In the genomic region with DNA sequence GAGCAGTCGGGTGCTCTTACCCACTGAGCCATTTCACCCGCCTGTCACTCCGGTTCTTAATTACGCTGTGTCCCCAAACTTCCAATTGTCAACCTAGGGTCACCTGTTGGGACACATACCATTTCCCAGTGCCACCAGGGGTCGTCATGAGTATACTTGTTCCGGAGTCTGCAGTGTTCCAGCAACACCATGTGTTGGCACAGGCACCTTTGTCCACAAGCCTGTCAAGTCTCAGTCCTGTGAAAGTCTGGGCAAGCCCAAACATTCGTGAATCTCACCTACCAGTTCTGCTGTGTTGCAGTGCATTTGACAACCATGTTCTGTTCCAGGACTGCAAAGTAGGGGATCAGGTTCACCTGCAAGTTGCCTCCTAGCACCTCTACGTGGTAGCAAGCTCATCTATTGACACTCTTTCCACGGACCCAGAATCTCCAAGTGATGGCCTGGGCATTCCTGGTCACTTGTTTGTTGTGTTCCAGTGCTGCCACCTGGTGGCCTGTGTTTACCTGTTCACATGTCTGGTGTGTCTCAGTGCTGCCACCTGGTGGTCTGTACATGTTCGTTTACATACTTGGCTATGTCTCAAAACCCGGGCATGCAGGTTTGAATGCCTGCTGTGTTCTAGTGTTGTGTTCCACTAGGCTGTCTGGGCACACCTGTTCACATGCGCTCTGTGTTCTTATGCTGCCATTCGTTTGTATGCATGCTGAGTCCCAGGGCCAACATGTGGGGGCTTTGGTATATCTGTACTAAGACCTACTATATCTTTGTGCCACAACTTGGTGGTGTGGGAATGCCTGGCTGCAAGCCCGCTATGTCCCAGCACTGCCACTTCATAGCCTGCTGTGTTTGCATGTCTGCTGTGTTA, we compare ENCODE assay signal across 8 mouse cellular contexts. TPM values are rescaled to one million over a fixed set of nuclear protein-coding genes. Genes with fewer than 3 reads are reported as not detected.
DNase-seq lines count a peak whose midpoint lies in the region; ATAC-seq and TF ChIP-seq lines count a peak whose summit lies in the region.

No protein-coding gene starts in this region.

- 37% methylated on average over 14 of the region's 14 CpGs for WGBS in hindbrain, embryonic 16.5 days

- no peaks in the 10 kb centered on the region for H3K9me3 ChIP-seq in hindbrain, embryonic 16.5 days (ENCODE audit: control insufficient read depth, low read length)

- no peak overlapping the region for H3K9ac ChIP-seq in hindbrain, embryonic 16.5 days (ENCODE audit: low read depth, low read length)

- no peak overlapping the region for H3K27ac ChIP-seq in gastrocnemius, adult 2 months
- no peak overlapping the region for H3K27ac ChIP-seq in hindbrain, embryonic 16.5 days (ENCODE audit: low read depth, low read length)

- intact Hi-C loops in gastrocnemius, adult 2 months (cut with DNase I): loop anchor here (1.0 to 5.0 kb wide), 4 partner anchors 129 to 341 kb away; no protein-coding TSS in a partner anchor

- H3K27me3 ChIP-seq in hindbrain, embryonic 16.5 days (replicated peaks; ENCODE audit: control insufficient read depth, insufficient read depth, low read length): no peaks in the 10 kb centered on the region; the same call in 1 of the 2 replicates

- peak; percentile 83 for ATAC-seq in hindbrain, embryonic 16.5 days

- peaks cover 6% of the 10 kb centered on the region for H3K4me1 ChIP-seq in hindbrain, embryonic 16.5 days (ENCODE audit: control insufficient read depth, insufficient read depth, low read depth, low read length)

- DNase-seq in WW6 (ENCODE audit: low read depth, low spot score): peak; percentile 97
- DNase-seq in cerebellum, postnatal 4 days (ENCODE audit: low spot score in 2 of 2): peak; percentile 91 to 96
- peak; percentile 94 for DNase-seq in gastrocnemius, adult 2 months
- peak; percentile 94 for DNase-seq in left cerebral cortex, adult 11 months (ENCODE audit: low spot score)
- peak; percentile 91 to 92 for DNase-seq in lung, postnatal 4 days
- peak; percentile 91 for DNase-seq in right cerebral cortex, adult 18-20 months
- peak; percentile 87 for DNase-seq in urinary bladder, adult 2 months (ENCODE audit: low spot score)

- no peak; the same call in 1 of the 2 replicates for TF ChIP-seq CTCF in gastrocnemius, adult 2 months (IDR thresholded peaks at IDR 0.05)

- no peaks in the 10 kb centered on the region for H3K36me3 ChIP-seq in hindbrain, embryonic 16.5 days (ENCODE audit: control insufficient read depth, insufficient read depth, low read length)

- H3K4me2 ChIP-seq in hindbrain, embryonic 16.5 days (ENCODE audit: low read length): peak overlapping the region; percentile 34

- no peak overlapping the region for H3K4me3 ChIP-seq in gastrocnemius, adult 2 months
- H3K4me3 ChIP-seq in hindbrain, embryonic 16.5 days (ENCODE audit: low read length): no peak overlapping the region

RNA-seq across cellular contexts. Expression of gene Fnbp1l, which starts 19.0 kb away (rescaled TPM):
- total RNA-seq in gastrocnemius, adult 2 months (2021): 1 to 10 TPM; 3.6 to 6.9 TPM
- polyA plus RNA-seq in hindbrain, embryonic 16.5 days (2015; fragmentation: Nextera tagmentation; extraction: Ambion mirVana): 168 and 182 TPM in 2 replicates
- polyA plus RNA-seq in urinary bladder, adult 2 months (2012; rRNA removed): 27.1 and 31.2 TPM in 2 replicates
